Mouse (Mus musculus): Measurements from ENCODE around the gene Tc2n. TPM values are rescaled to one million over a fixed set of nuclear protein-coding genes. Genes with fewer than 3 reads are reported as not detected.

The Tc2n gene
- polyA plus RNA-seq, 1 experiment from 2014 or later, result 7.4 TPM

- H3K27ac ChIP-seq (ENCODE audit: low read depth, low read length), result peak overlapping the region; percentile 60
- peak; percentile 86 for ATAC-seq
- no peaks in the 10 kb centered on the region for H3K27me3 ChIP-seq (replicated peaks; ENCODE audit: control insufficient read depth, insufficient read depth, low read length)
- H3K4me3 ChIP-seq (ENCODE audit: low read depth, low read length), result no peak overlapping the region
- peaks cover 16% of the 10 kb centered on the region; the same call in 1 of the 2 replicates for H3K4me1 ChIP-seq (replicated peaks; ENCODE audit: control insufficient read depth, insufficient read depth, low read length)
- no peaks in the 10 kb centered on the region for H3K36me3 ChIP-seq (ENCODE audit: control insufficient read depth, insufficient read depth)
- no peak overlapping the region for H3K4me2 ChIP-seq (replicated peaks; ENCODE audit: low read depth)
- no peaks in the 10 kb centered on the region for H3K9me3 ChIP-seq (ENCODE audit: control insufficient read depth)
- 42% methylated on average over 6 of the region's 6 CpGs for WGBS
- TF ChIP-seq CTCF (IDR thresholded peaks at IDR 0.05; ENCODE audit: low read depth), result no peak
- H3K9ac ChIP-seq (ENCODE audit: low read depth, low read length), result no peak overlapping the region
These were observed 41.2 kb upstream of the Tc2n start for GRCm38 (mm10) chr12:101759440-101760045.

DNA sequence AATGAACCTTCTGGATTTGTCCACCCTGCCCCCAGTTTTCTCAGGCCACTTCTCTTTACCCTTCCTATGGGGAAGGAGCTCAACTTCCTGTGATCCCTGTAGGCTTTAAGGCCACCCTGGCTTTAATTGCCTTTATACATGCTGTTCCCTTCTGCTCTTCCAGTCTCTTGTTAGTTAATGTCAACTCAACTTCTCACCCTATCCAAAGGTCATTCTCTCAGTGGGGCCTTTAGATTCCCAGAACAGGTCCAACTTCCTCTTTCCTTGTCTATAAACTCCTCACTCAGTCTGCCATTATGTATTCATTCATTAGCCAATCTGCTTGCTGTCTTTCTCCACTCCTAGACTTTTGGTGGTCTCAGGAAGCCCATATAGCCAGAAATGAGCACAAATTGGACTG is 40.4 kb upstream of the Tc2n start:
- no peak for TF ChIP-seq CTCF (IDR thresholded peaks at IDR 0.05; ENCODE audit: low read depth)
- Histone ChIP-seq H3K9me3 (ENCODE audit: control insufficient read depth) (no peaks in the 10 kb centered on the region), H3K36me3 (ENCODE audit: control insufficient read depth, insufficient read depth) (no peaks in the 10 kb centered on the region), H3K4me1 (replicated peaks; ENCODE audit: control insufficient read depth, insufficient read depth, low read length) (peaks cover 13% of the 10 kb centered on the region; the same call in 1 of the 2 replicates), H3K9ac (ENCODE audit: low read depth, low read length) (no peak overlapping the region), H3K27ac (ENCODE audit: low read depth, low read length) (peak overlapping the region; percentile 60), H3K4me3 (ENCODE audit: low read depth, low read length) (no peak overlapping the region), H3K27me3 (replicated peaks; ENCODE audit: control insufficient read depth, insufficient read depth, low read length) (no peaks in the 10 kb centered on the region), H3K4me2 (replicated peaks; ENCODE audit: low read depth) (no peak overlapping the region)
- peak; percentile 84 for ATAC-seq

GRCm38 (mm10) chr12:101742375-101742774 is 24.1 kb upstream of the Tc2n start:
- 54% methylated on average over 2 of the region's 2 CpGs for WGBS
- Histone ChIP-seq H3K4me3 (ENCODE audit: low read depth, low read length) (no peak overlapping the region), H3K27ac (ENCODE audit: low read depth, low read length) (no peak overlapping the region), H3K27me3 (replicated peaks; ENCODE audit: control insufficient read depth, insufficient read depth, low read length) (no peaks in the 10 kb centered on the region), H3K9me3 (ENCODE audit: control insufficient read depth) (no peaks in the 10 kb centered on the region), H3K9ac (ENCODE audit: low read depth, low read length) (no peak overlapping the region), H3K36me3 (ENCODE audit: control insufficient read depth, insufficient read depth) (no peaks in the 10 kb centered on the region), H3K4me2 (replicated peaks; ENCODE audit: low read depth) (no peak overlapping the region), H3K4me1 (replicated peaks; ENCODE audit: control insufficient read depth, insufficient read depth, low read length) (no peaks in the 10 kb centered on the region)
- no peak for TF ChIP-seq CTCF (IDR thresholded peaks at IDR 0.05; ENCODE audit: low read depth)
- no peak for ATAC-seq

DNA sequence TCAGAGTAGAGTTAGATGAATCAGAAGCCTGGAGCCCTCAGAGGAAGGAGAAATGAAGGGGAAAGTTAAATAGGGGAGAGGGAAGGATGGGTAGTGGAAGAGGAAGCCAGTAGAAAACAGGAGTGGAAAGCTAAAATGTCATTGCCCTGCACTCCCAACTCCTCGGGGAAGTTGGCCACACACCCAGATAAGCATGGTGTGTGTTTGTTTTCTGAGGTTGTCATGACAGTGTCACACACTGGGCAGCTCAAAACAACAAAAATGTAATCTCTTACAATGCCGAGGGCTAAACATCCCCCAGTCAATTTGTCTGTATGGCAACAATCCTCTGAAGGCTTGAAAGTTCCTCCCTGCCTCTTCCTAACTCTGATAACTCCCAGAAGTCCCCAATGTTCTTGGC is 22.2 kb upstream of the Tc2n start:
- H3K9me3 ChIP-seq (ENCODE audit: control insufficient read depth), result no peaks in the 10 kb centered on the region
- H3K4me1 ChIP-seq (replicated peaks; ENCODE audit: control insufficient read depth, insufficient read depth, low read length), result no peaks in the 10 kb centered on the region
- H3K9ac ChIP-seq (ENCODE audit: low read depth, low read length), result no peak overlapping the region
- H3K27ac ChIP-seq (ENCODE audit: low read depth, low read length), result no peak overlapping the region
- H3K36me3 ChIP-seq (ENCODE audit: control insufficient read depth, insufficient read depth), result no peaks in the 10 kb centered on the region
- ATAC-seq, result no peak
- no peak overlapping the region for H3K4me2 ChIP-seq (replicated peaks; ENCODE audit: low read depth)
- no peaks in the 10 kb centered on the region for H3K27me3 ChIP-seq (replicated peaks; ENCODE audit: control insufficient read depth, insufficient read depth, low read length)
- no peak for TF ChIP-seq CTCF (IDR thresholded peaks at IDR 0.05; ENCODE audit: low read depth)
- H3K4me3 ChIP-seq (ENCODE audit: low read depth, low read length), result no peak overlapping the region
- WGBS, result 36% methylated on average over 2 of the region's 2 CpGs

DNA sequence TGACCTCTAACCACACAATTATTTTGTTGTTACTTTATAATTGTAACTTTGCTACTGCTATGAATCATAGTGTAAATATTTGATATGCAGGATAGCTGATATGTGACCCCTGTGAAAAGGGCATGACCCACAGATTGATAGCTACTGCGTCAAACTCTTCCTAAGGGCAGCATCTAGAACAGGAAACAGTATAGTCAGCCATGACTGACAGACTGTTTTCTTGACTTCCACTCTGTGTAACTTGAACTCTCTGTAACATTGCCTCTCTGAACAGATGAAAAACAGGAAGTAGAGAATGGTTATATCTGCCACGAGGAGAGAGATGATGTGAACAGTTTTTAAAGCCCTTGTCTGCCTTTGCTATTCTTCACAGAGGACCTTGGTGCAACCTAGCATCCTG is 21.7 kb upstream of the Tc2n start:
- H3K27ac ChIP-seq (ENCODE audit: low read depth, low read length), result no peak overlapping the region
- H3K4me1 ChIP-seq (replicated peaks; ENCODE audit: control insufficient read depth, insufficient read depth, low read length), result no peaks in the 10 kb centered on the region
- no peak for ATAC-seq
- no peak for TF ChIP-seq CTCF (IDR thresholded peaks at IDR 0.05; ENCODE audit: low read depth)
- no peaks in the 10 kb centered on the region for H3K27me3 ChIP-seq (replicated peaks; ENCODE audit: control insufficient read depth, insufficient read depth, low read length)
- H3K9me3 ChIP-seq (ENCODE audit: control insufficient read depth), result no peaks in the 10 kb centered on the region
- 29% methylated on average over 2 of the region's 2 CpGs for WGBS
- no peak overlapping the region for H3K4me2 ChIP-seq (replicated peaks; ENCODE audit: low read depth)
- no peak overlapping the region for H3K4me3 ChIP-seq (ENCODE audit: low read depth, low read length)
- no peaks in the 10 kb centered on the region for H3K36me3 ChIP-seq (ENCODE audit: control insufficient read depth, insufficient read depth)
- H3K9ac ChIP-seq (ENCODE audit: low read depth, low read length), result no peak overlapping the region

GRCm38 (mm10) chr12:101718755-101719150 is 430 bp upstream of the Tc2n start:
- Histone ChIP-seq H3K27me3 (replicated peaks; ENCODE audit: control insufficient read depth, insufficient read depth, low read length) (no peaks in the 10 kb centered on the region), H3K4me2 (replicated peaks; ENCODE audit: low read depth) (peak overlapping the region; percentile 91), H3K9ac (ENCODE audit: low read depth, low read length) (peak overlapping the region; percentile 70), H3K36me3 (ENCODE audit: control insufficient read depth, insufficient read depth) (no peaks in the 10 kb centered on the region), H3K9me3 (ENCODE audit: control insufficient read depth) (no peaks in the 10 kb centered on the region), H3K27ac (ENCODE audit: low read depth, low read length) (peak overlapping the region; percentile 90; the same call in 1 of the 2 replicates), H3K4me3 (ENCODE audit: low read depth, low read length) (peak overlapping the region; percentile 78), H3K4me1 (replicated peaks; ENCODE audit: control insufficient read depth, insufficient read depth, low read length) (no peaks in the 10 kb centered on the region)
- no peak for TF ChIP-seq CTCF (IDR thresholded peaks at IDR 0.05; ENCODE audit: low read depth)
- peak; percentile 50 for ATAC-seq
- WGBS, result 1% methylated on average over 9 of the region's 9 CpGs

DNA sequence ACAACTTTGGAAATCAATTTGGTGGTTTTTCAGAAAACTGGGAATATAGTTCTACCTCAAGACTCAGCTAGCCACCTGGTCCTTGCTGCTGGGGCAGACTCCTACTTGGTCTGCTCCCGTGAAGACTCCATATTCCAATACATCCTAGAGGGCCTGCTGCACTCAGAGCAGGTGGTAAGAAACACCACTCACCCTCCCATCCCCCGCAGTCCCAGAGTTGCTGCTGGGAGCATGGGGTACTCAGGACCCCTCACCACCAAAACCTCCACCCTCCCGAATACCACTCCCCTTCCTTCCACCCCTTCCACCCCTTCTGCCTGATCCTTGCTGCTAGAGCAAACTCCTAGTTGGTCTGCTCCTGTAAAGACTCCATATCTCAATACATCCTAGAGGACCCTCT is 19.1 kb downstream of the Tc2n start:
- 87% methylated on average over 3 of the region's 3 CpGs for WGBS
- Histone ChIP-seq H3K4me1 (replicated peaks; ENCODE audit: control insufficient read depth, insufficient read depth, low read length) (no peaks in the 10 kb centered on the region), H3K9me3 (ENCODE audit: control insufficient read depth) (no peaks in the 10 kb centered on the region), H3K4me3 (ENCODE audit: low read depth, low read length) (no peak overlapping the region), H3K27me3 (replicated peaks; ENCODE audit: control insufficient read depth, insufficient read depth, low read length) (no peaks in the 10 kb centered on the region), H3K9ac (ENCODE audit: low read depth, low read length) (no peak overlapping the region), H3K36me3 (ENCODE audit: control insufficient read depth, insufficient read depth) (no peaks in the 10 kb centered on the region), H3K27ac (ENCODE audit: low read depth, low read length) (no peak overlapping the region), H3K4me2 (replicated peaks; ENCODE audit: low read depth) (no peak overlapping the region)
- TF ChIP-seq CTCF (IDR thresholded peaks at IDR 0.05; ENCODE audit: low read depth), result no peak
- no peak for ATAC-seq

Data from intestine, postnatal 0 days (tissue).